Mouse (Mus musculus): ENCODE results near the gene Sdhaf1. TPM values are rescaled to one million over a fixed set of nuclear protein-coding genes. Genes with fewer than 3 reads are reported as not detected.

The Sdhaf1 gene
- total RNA-seq (2017), result 11.3 to 13.7 TPM (median 11.5 TPM) in 3 replicates

GRCm38 (mm10) chr7:30323795-30324194 lies at the start of gene Sdhaf1:
Sdhaf1 (minus strand) TSS chr7:30323895.
- no peak for ATAC-seq (replicated peaks; ENCODE audit: insufficient number of reproducible peaks, low FRiP score, low TSS enrichment, poor library complexity, severe bottlenecking)

DNA sequence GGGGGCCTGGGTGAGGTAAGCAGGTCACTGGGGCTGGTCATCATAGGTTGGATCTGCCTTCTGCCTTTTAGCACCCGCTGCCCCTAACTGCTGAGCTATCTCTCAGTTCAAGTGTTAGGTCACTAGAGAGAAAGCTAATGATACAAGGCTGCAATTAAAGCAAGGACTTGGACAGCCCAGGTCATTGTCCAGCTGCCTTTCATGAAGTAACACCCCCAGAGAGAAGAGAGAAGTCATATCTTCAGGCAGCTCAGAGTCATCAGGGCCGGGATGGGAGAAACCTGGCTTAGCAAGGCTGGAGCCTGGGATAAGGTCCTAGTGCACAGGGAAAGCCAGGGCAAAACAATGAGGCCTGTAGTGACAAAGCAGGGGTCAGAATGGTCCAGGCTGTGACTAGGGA lies 43.8 kb upstream of the Sdhaf1 start:
- no peak for ATAC-seq (replicated peaks; ENCODE audit: insufficient number of reproducible peaks, low FRiP score, low TSS enrichment, poor library complexity, severe bottlenecking)

DNA sequence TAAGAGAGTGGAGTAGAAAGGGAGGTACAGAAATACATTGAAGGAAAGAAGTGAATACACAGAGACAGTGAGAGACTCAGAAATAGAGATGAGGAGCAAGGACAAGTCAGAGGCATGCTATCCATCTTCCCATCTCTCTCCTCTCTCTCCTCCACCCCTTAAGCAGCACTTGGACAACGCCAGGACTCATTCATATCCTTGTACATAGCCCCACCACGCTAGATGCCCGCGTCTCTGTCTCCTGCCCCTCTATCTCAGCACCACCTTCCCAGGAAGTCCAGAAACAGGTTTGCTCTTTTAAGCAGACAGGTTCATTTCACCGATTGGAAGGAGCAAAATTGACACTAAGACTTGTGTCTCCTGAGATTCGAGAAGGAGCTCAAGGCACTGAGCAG lies 39.6 kb upstream of the Sdhaf1 start:
- ATAC-seq (replicated peaks; ENCODE audit: insufficient number of reproducible peaks, low FRiP score, low TSS enrichment, poor library complexity, severe bottlenecking), result no peak

- ATAC-seq (replicated peaks; ENCODE audit: insufficient number of reproducible peaks, low FRiP score, low TSS enrichment, poor library complexity, severe bottlenecking), result no peak
Measured at GRCm38 (mm10) chr7:30362652-30363343, 39.1 kb upstream of the Sdhaf1 start, which contains the start of gene Lrfn3. Lrfn3 (minus strand) TSS chr7:30362772.

GRCm38 (mm10) chr7:30360028-30360427 lies 36.3 kb upstream of the Sdhaf1 start:
- no peak for ATAC-seq (replicated peaks; ENCODE audit: insufficient number of reproducible peaks, low FRiP score, low TSS enrichment, poor library complexity, severe bottlenecking)

GRCm38 (mm10) chr7:30359276-30359865 lies 35.7 kb upstream of the Sdhaf1 start:
- no peak for ATAC-seq (replicated peaks; ENCODE audit: insufficient number of reproducible peaks, low FRiP score, low TSS enrichment, poor library complexity, severe bottlenecking)

- no peak for ATAC-seq (replicated peaks; ENCODE audit: insufficient number of reproducible peaks, low FRiP score, low TSS enrichment, poor library complexity, severe bottlenecking)
Measured at GRCm38 (mm10) chr7:30358378-30359186, 34.9 kb upstream of the Sdhaf1 start.

- ATAC-seq (replicated peaks; ENCODE audit: insufficient number of reproducible peaks, low FRiP score, low TSS enrichment, poor library complexity, severe bottlenecking), result no peak
Measured at GRCm38 (mm10) chr7:30354059-30354458, 30.4 kb upstream of the Sdhaf1 start.

DNA sequence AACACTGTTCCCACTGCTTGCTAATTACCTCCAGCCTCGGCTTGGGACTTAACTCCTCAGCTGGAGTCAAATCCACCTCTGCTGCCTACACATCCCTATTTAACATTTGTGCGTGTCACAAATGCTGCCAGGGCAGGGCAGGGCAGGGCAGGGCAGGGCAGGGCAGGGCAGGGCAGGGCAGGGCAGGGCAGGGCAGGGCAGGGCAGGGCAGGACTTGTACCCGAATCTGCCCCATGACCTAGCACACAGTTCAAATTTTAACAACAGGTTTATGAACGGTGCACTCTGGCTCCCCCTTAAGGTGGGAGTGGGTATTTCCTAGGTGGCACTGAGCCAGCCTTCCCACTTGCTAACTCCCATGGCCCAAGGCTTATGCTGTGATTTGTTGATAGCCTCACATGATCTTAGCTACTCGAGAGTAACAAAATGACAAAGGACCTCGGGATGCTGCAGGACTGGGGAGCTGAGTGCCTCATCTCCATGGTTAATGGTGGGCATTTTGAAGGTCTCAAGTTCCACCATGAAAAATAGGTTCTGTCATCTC lies 29.7 kb upstream of the Sdhaf1 start:
- ATAC-seq (replicated peaks; ENCODE audit: insufficient number of reproducible peaks, low FRiP score, low TSS enrichment, poor library complexity, severe bottlenecking), result peak; percentile 52; the same call in 1 of the 2 replicates

GRCm38 (mm10) chr7:30347828-30348227 lies 24.1 kb upstream of the Sdhaf1 start:
- peak; percentile 39; the same call in 1 of the 2 replicates for ATAC-seq (replicated peaks; ENCODE audit: insufficient number of reproducible peaks, low FRiP score, low TSS enrichment, poor library complexity, severe bottlenecking)

GRCm38 (mm10) chr7:30346635-30347379 lies 23.1 kb upstream of the Sdhaf1 start:
- ATAC-seq (replicated peaks; ENCODE audit: insufficient number of reproducible peaks, low FRiP score, low TSS enrichment, poor library complexity, severe bottlenecking), result no peak

DNA sequence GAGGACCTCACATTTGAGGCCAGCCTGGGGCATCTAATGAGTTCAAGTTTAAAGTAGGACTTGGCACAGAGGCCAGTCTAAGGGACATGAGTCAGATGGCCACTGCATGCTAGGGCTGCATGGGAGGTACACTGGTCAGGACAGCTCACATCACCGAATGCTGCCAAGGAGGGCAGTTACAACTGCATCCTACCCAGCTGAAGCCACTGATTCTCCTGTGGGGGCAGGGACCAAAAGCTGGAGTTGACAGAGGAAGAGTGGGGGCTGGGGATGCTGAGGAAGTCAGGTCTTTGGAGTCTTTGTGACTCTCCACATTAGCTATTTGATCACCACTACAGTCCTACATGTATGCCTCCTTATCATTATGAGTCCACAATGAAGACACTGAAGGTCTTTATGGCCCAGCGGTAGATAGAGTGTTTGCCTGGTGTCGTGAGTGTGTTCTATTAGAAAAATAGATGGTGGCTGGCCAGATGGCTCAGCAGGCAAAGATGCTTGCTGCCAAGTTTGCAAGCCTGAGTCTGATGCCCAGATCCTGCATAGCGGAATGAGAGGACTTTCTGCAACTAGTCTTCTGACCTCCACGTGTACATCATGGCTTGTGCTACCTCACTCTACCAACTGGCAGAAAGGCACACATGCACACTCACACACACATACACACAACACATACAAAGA lies 15.9 kb upstream of the Sdhaf1 start:
- ATAC-seq (replicated peaks; ENCODE audit: insufficient number of reproducible peaks, low FRiP score, low TSS enrichment, poor library complexity, severe bottlenecking), result no peak

DNA sequence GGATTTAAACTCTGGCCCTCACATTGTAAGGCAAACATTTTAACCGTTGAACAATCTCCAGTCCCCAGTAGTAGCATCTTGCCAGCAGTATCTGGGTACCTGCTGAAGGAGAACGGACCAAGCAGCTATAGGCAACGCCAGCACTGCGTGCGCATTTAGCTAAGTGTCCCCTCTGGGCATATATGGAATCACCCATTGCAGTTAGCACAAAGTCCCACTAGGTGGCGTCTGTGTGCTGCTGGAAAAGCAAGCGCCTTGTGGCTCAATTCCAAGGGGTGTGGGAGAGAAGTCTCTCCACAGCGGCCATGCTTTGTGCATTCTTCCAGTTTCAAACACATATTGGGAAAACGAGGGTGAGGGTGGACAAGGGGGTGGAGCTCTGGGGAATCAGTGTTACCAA lies 12.7 kb upstream of the Sdhaf1 start:
- no peak for ATAC-seq (replicated peaks; ENCODE audit: insufficient number of reproducible peaks, low FRiP score, low TSS enrichment, poor library complexity, severe bottlenecking)

DNA sequence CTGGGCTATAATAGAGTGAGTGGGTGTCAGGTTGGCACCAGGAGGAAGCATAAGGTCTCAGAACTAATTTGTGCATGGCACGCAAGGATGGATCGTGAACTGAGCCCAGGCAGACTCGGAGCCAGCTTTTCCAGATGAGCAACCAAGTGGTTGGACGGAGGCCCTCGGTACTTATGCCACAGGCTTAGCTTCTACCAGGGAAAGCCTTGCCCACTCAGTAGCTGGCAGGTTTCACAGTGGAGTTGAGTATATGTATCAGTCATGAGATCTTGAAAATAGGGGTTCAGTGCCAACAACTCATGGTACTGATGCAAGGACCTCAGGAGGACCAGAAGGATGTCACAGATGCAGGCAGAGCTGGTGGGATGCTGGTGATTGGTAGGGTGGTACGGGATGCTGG lies 12.0 kb upstream of the Sdhaf1 start:
- no peak for ATAC-seq (replicated peaks; ENCODE audit: insufficient number of reproducible peaks, low FRiP score, low TSS enrichment, poor library complexity, severe bottlenecking)

GRCm38 (mm10) chr7:30334563-30334962 lies 10.9 kb upstream of the Sdhaf1 start:
- no peak for ATAC-seq (replicated peaks; ENCODE audit: insufficient number of reproducible peaks, low FRiP score, low TSS enrichment, poor library complexity, severe bottlenecking)

DNA sequence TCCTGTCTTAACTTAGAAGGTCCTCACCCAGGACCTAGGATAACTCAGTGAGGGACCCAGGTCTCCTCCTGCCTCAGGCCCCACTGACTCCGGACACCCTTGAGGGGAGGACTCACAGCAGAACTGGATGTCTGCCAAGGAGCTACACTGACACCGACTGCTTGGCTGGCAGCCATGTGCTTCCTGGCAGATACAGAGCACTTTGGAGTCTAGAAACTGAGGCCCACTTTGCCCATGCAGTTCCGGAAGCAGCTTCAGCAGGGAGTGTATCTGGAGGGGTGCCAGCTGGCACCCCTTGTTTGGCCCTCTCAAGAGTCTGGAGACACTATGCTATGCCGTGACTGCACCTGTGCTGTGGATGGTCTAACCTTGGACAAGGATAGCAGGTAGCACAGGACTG lies 9.7 kb upstream of the Sdhaf1 start:
- ATAC-seq (replicated peaks; ENCODE audit: insufficient number of reproducible peaks, low FRiP score, low TSS enrichment, poor library complexity, severe bottlenecking), result no peak

GRCm38 (mm10) chr7:30332622-30333259 lies 9.0 kb upstream of the Sdhaf1 start:
- ATAC-seq (replicated peaks; ENCODE audit: insufficient number of reproducible peaks, low FRiP score, low TSS enrichment, poor library complexity, severe bottlenecking), result no peak

- ATAC-seq (replicated peaks; ENCODE audit: insufficient number of reproducible peaks, low FRiP score, low TSS enrichment, poor library complexity, severe bottlenecking), result peak; percentile 85
Measured at GRCm38 (mm10) chr7:30331887-30332286, 8.2 kb upstream of the Sdhaf1 start.

All from monocyte, adult 5-6 weeks (primary cell).